Mouse (Mus musculus) heart, embryonic 10.5 days (tissue): ENCODE data around the gene Gart. TPM values are rescaled to one million over a fixed set of nuclear protein-coding genes. Genes with fewer than 3 reads are reported as not detected.

Source experiments
- DNase-seq: peaks from one replicate; pipeline ENCODE4 v3.0.0-alpha.2; 2017; ENCODE audit warnings: low spot score
- H3K27ac ChIP-seq: fragments of 300-500 bp; sonication (generic); 2 replicates; pipeline ENCODE4 v1.5.1; 2016; ENCODE audit warnings: mild to moderate bottlenecking
- H3K27me3 ChIP-seq: fragments of 300-500 bp; sonication (generic); 2 replicates; pipeline ENCODE4 v1.6.1; 2016; ENCODE audit warnings: mild to moderate bottlenecking; ENCODE audit not compliant: poor library complexity, insufficient read depth, severe bottlenecking
- H3K36me3 ChIP-seq: fragments of 300-500 bp; sonication (generic); 2 replicates; pipeline ENCODE4 v1.6.1; 2016; ENCODE audit warnings: mild to moderate bottlenecking, moderate library complexity
- H3K4me1 ChIP-seq: fragments of 300-500 bp; sonication (generic); 2 replicates; pipeline ENCODE4 v1.6.1; 2016; ENCODE audit warnings: mild to moderate bottlenecking
- H3K4me3 ChIP-seq: fragments of 300-500 bp; sonication (generic); 2 replicates; pipeline ENCODE4 v1.5.1; 2016; ENCODE audit warnings: mild to moderate bottlenecking, moderate library complexity
- H3K9me3 ChIP-seq: fragments of 300-500 bp; sonication (generic); 2 replicates; pipeline ENCODE4 v1.6.1; 2016; ENCODE audit warnings: mild to moderate bottlenecking, moderate library complexity
- WGBS: fragments of 180-500 bp; shearing (Covaris S2); methylation state at CpG from one replicate; pipeline ENCODE4 v1.1.7; 2016; 5-methylcytosine and 5-hydroxymethylcytosine counted together
- polyA plus RNA-seq: library from polyadenylated mRNA; unstranded; fragments of >200 nt; fragmentation: Nextera tagmentation; extraction: Ambion mirVana; gene quantifications from 2 replicates; pipeline ENCODE4 v1.2.1, GENCODE M21; 2016

Gene Gart
- polyA plus RNA-seq, 1 experiment from 2014 or later: 144 TPM

DNA sequence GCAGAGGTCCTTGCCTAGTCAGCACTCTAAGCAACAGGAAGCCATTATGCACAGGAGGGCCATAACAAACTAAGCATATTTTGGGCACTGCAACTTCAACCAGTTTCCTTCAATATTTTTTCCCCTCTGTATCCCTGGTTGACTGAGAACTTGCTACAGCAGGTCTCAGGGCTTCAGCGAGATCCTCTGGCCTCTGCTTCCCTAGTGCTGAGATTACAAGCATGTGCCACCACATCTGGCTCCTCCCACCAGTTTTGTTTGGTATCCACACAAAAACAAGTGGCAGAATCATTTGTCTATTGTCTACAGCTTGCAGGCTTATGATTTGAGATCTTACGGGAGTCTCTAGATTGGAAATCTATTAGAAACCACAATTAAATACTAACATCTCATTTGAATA, 1.9 kb downstream of the Gart start:
- peak; percentile 56 for DNase-seq
- no peaks in the 10 kb centered on the region for H3K9me3 ChIP-seq
- H3K36me3 ChIP-seq: peaks cover 34% of the 10 kb centered on the region
- peaks cover 10% of the 10 kb centered on the region for H3K4me1 ChIP-seq
- H3K27me3 ChIP-seq: no peaks in the 10 kb centered on the region
- 76% methylated on average over 2 of the region's 2 CpGs for WGBS
- H3K4me3 ChIP-seq: no peak overlapping the region
- H3K27ac ChIP-seq: no peak overlapping the region

DNA sequence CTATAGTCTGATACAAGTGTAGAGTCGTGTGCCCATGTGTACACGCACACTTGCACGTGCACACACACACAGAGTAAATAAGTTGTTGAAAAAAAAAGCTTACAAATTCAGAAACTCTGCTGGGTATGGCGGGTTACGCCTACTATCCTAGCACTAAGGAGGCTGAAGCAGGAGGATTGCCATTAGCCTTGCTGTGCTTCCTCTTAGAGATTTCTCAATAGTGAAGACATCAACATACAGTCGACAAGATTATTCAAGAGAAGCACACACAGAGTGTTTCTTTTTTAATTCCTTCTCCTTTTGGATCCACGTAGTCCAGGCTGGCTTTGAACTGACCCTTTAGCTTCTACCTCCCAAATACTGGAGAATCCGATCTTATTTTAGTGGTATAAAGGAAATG, 6.6 kb downstream of the Gart start:
- no peak overlapping the region for H3K27ac ChIP-seq
- H3K27me3 ChIP-seq: no peaks in the 10 kb centered on the region
- DNase-seq: no peak
- no peak overlapping the region for H3K4me3 ChIP-seq
- peaks cover 81% of the 10 kb centered on the region for H3K36me3 ChIP-seq
- H3K9me3 ChIP-seq: no peaks in the 10 kb centered on the region
- peaks cover 3% of the 10 kb centered on the region; the same call in 1 of the 2 replicates for H3K4me1 ChIP-seq
- WGBS: 94% methylated on average over 8 of the region's 8 CpGs

GRCm38 (mm10) chr16:91639636-91640035, 7.1 kb downstream of the Gart start:
- H3K4me3 ChIP-seq: no peak overlapping the region
- H3K9me3 ChIP-seq: no peaks in the 10 kb centered on the region
- 95% methylated on average over 2 of the region's 2 CpGs for WGBS

DNA sequence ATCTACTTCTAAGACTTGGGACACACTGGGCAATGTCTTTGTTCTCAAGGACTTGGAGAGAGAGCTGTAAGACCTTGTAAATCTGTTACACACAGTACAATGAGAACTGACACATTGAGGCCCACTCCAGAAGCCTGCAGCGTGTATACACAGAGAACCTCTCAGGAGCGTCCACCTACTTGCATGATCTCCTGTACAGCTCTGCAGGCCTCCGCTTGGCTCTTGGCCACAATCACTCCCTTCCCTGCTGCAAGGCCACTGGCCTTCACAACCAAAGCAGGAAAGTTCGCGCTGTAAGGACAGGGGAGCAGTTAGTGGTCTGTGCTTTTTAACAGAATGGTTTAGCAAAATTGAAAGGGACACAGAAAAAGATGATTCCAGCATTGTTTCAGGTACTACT, 7.6 kb downstream of the Gart start:
- no peak overlapping the region for H3K27ac ChIP-seq
- H3K27me3 ChIP-seq: no peaks in the 10 kb centered on the region
- no peaks in the 10 kb centered on the region for H3K9me3 ChIP-seq
- no peak for DNase-seq
- 91% methylated on average over 5 of the region's 5 CpGs for WGBS
- H3K36me3 ChIP-seq: peaks cover 91% of the 10 kb centered on the region
- no peak overlapping the region for H3K4me3 ChIP-seq
- no peaks in the 10 kb centered on the region for H3K4me1 ChIP-seq

More at GRCm38 (mm10) chr16:91639636-91640035, 7.1 kb downstream of the Gart start:
- Histone ChIP-seq H3K36me3 (peaks cover 87% of the 10 kb centered on the region), H3K4me1 (no peaks in the 10 kb centered on the region), H3K27me3 (no peaks in the 10 kb centered on the region), H3K27ac (no peak overlapping the region)
- no peak for DNase-seq

GRCm38 (mm10) chr16:91633641-91634040, 13.1 kb downstream of the Gart start:
- H3K36me3 ChIP-seq: peaks cover 97% of the 10 kb centered on the region
- no peak overlapping the region for H3K4me3 ChIP-seq
- no peak overlapping the region for H3K27ac ChIP-seq
- no peaks in the 10 kb centered on the region for H3K4me1 ChIP-seq
- DNase-seq: no peak
- no peaks in the 10 kb centered on the region for H3K9me3 ChIP-seq
- WGBS: 92% methylated on average over 12 of the region's 12 CpGs
- H3K27me3 ChIP-seq: no peaks in the 10 kb centered on the region

DNA sequence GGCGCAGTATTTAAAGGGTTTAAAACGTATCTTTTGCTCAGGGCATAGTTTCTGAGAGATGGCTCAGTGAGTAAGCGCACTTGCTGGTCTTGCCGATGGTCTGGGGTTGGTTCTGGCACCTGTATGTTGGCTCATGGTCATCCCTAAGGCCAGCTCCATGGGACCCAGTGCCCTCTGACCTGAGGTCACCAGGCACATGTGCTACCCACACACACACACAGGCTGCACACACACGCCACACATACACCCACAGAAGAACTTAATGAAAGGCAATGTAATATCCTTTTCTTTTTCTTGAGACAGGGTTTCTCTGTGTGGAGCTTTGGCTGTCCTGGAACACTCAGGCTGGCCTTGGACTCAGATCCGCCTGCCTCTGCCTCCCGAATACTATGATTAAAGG, 13.8 kb downstream of the Gart start:
- Histone ChIP-seq H3K36me3 (peaks cover 97% of the 10 kb centered on the region), H3K9me3 (no peaks in the 10 kb centered on the region), H3K27ac (no peak overlapping the region), H3K27me3 (no peaks in the 10 kb centered on the region), H3K4me3 (no peak overlapping the region), H3K4me1 (no peaks in the 10 kb centered on the region)
- 96% methylated on average over 7 of the region's 7 CpGs for WGBS
- no peak for DNase-seq

- Histone ChIP-seq H3K9me3 (no peaks in the 10 kb centered on the region), H3K36me3 (peaks cover 97% of the 10 kb centered on the region), H3K27me3 (no peaks in the 10 kb centered on the region), H3K27ac (no peak overlapping the region), H3K4me3 (no peak overlapping the region), H3K4me1 (no peaks in the 10 kb centered on the region)
- DNase-seq: no peak
- WGBS: 92% methylated on average over 5 of the region's 5 CpGs
Measured at GRCm38 (mm10) chr16:91632439-91632838, 14.3 kb downstream of the Gart start.

DNA sequence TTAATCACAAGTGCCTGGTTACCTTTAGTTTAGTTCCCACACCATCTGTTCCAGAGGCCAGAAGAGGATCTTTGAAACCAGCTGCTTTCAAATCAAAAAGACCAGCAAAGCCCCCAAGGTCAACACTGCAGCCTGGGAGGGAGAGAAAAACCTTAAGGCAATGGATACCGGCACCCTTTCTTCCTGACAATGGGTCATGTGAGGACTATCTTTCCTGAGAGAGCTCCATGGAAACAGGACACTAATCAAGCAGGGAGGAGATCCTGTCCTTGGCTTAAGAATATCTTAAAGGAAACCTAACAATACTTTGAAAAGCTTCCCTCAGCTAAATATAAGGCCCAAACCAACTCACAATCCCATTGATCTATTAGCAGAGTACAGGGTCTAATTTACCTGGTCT, 16.2 kb downstream of the Gart start:
- no peak for DNase-seq
- H3K36me3 ChIP-seq: peaks cover 95% of the 10 kb centered on the region
- H3K4me1 ChIP-seq: no peaks in the 10 kb centered on the region
- no peak overlapping the region for H3K27ac ChIP-seq
- H3K9me3 ChIP-seq: no peaks in the 10 kb centered on the region
- H3K4me3 ChIP-seq: no peak overlapping the region
- WGBS: 85% methylated on average over 1 of the region's 1 CpGs
- H3K27me3 ChIP-seq: no peaks in the 10 kb centered on the region

- H3K36me3 ChIP-seq: peaks cover 95% of the 10 kb centered on the region
- WGBS: 84% methylated on average over 4 of the region's 4 CpGs
- no peaks in the 10 kb centered on the region for H3K9me3 ChIP-seq
Measured at GRCm38 (mm10) chr16:91629749-91630148, 17.0 kb downstream of the Gart start.

DNA sequence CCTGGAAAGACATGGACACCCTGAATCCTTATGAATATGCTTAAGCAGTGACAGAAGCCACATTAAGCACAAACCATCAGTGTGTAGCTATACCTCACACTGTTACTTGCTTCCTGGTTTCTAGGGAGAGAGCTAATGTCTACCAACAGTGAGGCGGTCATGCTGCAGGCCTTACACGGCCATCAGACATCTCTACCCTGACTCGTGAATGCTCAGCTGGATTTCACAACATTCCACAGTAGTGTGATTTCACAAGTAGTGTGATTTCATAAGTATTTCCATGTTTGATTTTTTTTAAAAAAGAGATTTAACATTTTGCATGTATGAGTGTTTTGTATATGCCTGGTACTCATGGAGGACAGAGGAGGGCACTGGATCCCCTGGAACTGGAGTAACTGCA, 18.1 kb downstream of the Gart start:
- Histone ChIP-seq H3K27ac (no peak overlapping the region), H3K36me3 (peaks cover 94% of the 10 kb centered on the region), H3K4me3 (no peak overlapping the region), H3K27me3 (no peaks in the 10 kb centered on the region), H3K9me3 (no peaks in the 10 kb centered on the region), H3K4me1 (no peaks in the 10 kb centered on the region)
- no peak for DNase-seq
- 89% methylated on average over 3 of the region's 3 CpGs for WGBS

More at GRCm38 (mm10) chr16:91629749-91630148, 17.0 kb downstream of the Gart start:
- Histone ChIP-seq H3K4me1 (no peaks in the 10 kb centered on the region), H3K27me3 (no peaks in the 10 kb centered on the region), H3K27ac (no peak overlapping the region), H3K4me3 (no peak overlapping the region)
- no peak for DNase-seq

DNA sequence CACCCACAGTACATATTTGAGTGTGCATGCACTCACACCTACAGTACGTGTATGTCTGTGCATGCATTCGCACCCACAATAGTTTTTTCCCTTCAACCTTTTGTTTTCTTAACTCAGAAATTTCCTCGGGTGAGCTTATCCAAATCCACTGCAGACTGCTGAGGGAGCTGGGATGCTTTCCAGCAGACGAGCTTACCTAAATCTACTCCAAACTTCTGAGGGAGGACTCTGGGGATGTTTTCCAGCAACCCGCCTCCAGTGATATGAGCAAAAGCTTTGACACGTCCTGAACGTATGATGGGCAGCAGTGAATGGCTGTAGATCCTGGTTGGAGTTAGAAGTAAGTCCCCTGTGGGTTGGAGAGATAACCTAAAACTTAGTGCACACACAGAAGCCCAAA, 18.9 kb downstream of the Gart start:
- DNase-seq: no peak
- H3K4me3 ChIP-seq: no peak overlapping the region
- no peaks in the 10 kb centered on the region for H3K4me1 ChIP-seq
- no peaks in the 10 kb centered on the region for H3K9me3 ChIP-seq
- H3K27ac ChIP-seq: no peak overlapping the region
- 86% methylated on average over 7 of the region's 7 CpGs for WGBS
- H3K27me3 ChIP-seq: no peaks in the 10 kb centered on the region
- peaks cover 94% of the 10 kb centered on the region for H3K36me3 ChIP-seq

GRCm38 (mm10) chr16:91623074-91623473, 23.7 kb downstream of the Gart start:
- H3K36me3 ChIP-seq: peaks cover 81% of the 10 kb centered on the region
- 92% methylated on average over 9 of the region's 9 CpGs for WGBS

GRCm38 (mm10) chr16:91620991-91621390, 25.8 kb downstream of the Gart start:
- Histone ChIP-seq H3K36me3 (peaks cover 63% of the 10 kb centered on the region), H3K27me3 (peaks cover 14% of the 10 kb centered on the region; the same call in 1 of the 2 replicates), H3K9me3 (no peaks in the 10 kb centered on the region), H3K4me3 (no peak overlapping the region), H3K27ac (no peak overlapping the region), H3K4me1 (peaks cover 5% of the 10 kb centered on the region; the same call in 1 of the 2 replicates)
- DNase-seq: no peak
- 90% methylated on average over 11 of the region's 11 CpGs for WGBS

More at GRCm38 (mm10) chr16:91623074-91623473, 23.7 kb downstream of the Gart start:
- DNase-seq: no peak
- Histone ChIP-seq H3K27ac (peak overlapping the region; percentile 48; the same call in 1 of the 2 replicates), H3K9me3 (no peaks in the 10 kb centered on the region), H3K27me3 (no peaks in the 10 kb centered on the region), H3K4me1 (peaks cover 5% of the 10 kb centered on the region; the same call in 1 of the 2 replicates), H3K4me3 (no peak overlapping the region)

DNA sequence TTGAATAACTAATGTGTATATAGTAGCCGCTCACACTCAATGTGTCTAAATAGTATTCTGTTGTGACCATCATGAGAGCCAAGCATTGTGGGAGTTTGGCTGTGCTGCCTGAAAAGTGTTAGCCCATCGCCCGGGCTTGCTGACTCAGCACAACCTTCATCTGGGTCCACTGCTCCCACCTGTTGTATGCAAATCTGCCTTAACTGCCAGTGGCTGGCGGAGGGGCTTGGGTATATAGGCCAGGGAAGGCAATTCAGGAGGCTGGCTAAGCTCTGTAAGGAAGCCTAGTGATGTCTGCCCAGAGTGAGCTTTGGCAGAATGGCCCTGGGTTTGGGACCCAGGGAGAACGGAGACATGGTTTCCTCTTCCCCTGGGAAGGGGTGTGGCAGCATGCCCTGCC, 26.6 kb downstream of the Gart start:
- DNase-seq: no peak
- Histone ChIP-seq H3K27me3 (peaks cover 14% of the 10 kb centered on the region; the same call in 1 of the 2 replicates), H3K27ac (no peak overlapping the region), H3K4me3 (no peak overlapping the region), H3K4me1 (peaks cover 5% of the 10 kb centered on the region; the same call in 1 of the 2 replicates), H3K9me3 (no peaks in the 10 kb centered on the region), H3K36me3 (peaks cover 55% of the 10 kb centered on the region)
- 88% methylated on average over 5 of the region's 5 CpGs for WGBS
